Mouse (Mus musculus): ENCODE measurements around the gene Tctex1d4.

The Tctex1d4 gene

GRCm38 (mm10) chr4:117120052-117120444, 6.5 kb upstream of the Tctex1d4 start:
- DNase-seq (ENCODE audit: low spot score) = peak; percentile 17

- peak; percentile 95 for DNase-seq (ENCODE audit: low spot score)
Observed at GRCm38 (mm10) chr4:117120445-117121414, 5.9 kb upstream of the Tctex1d4 start.

GRCm38 (mm10) chr4:117122209-117122608, 4.4 kb upstream of the Tctex1d4 start:
- DNase-seq (ENCODE audit: low spot score) = no peak

GRCm38 (mm10) chr4:117123546-117124217, 2.9 kb upstream of the Tctex1d4 start:
- no peak for DNase-seq (ENCODE audit: low spot score)

- DNase-seq (ENCODE audit: low spot score) = no peak
Observed at GRCm38 (mm10) chr4:117124218-117124517, 2.4 kb upstream of the Tctex1d4 start.

GRCm38 (mm10) chr4:117124518-117125347, 1.9 kb upstream of the Tctex1d4 start:
- DNase-seq (ENCODE audit: low spot score) = no peak

GRCm38 (mm10) chr4:117125348-117125909, 1.2 kb upstream of the Tctex1d4 start, which contains the start of gene Btbd19:
TSS of gene Btbd19 (minus strand) at chr4:117125725.
- peak; percentile 67 for DNase-seq (ENCODE audit: low spot score)

GRCm38 (mm10) chr4:117125910-117126674, 502 bp upstream of the Tctex1d4 start:
- DNase-seq (ENCODE audit: low spot score) = no peak

GRCm38 (mm10) chr4:117127991-117128686, 1.5 kb downstream of the Tctex1d4 start:
- DNase-seq (ENCODE audit: low spot score) = no peak

GRCm38 (mm10) chr4:117130790-117131189, 4.2 kb downstream of the Tctex1d4 start:
- peak; percentile 57 for DNase-seq (ENCODE audit: low spot score)

GRCm38 (mm10) chr4:117131198-117131597, 4.6 kb downstream of the Tctex1d4 start:
- no peak for DNase-seq (ENCODE audit: low spot score)

GRCm38 (mm10) chr4:117131890-117132793, 5.5 kb downstream of the Tctex1d4 start:
- peak; percentile 86 for DNase-seq (ENCODE audit: low spot score)

GRCm38 (mm10) chr4:117132794-117133143, 6.2 kb downstream of the Tctex1d4 start:
- no peak for DNase-seq (ENCODE audit: low spot score)

- no peak for DNase-seq (ENCODE audit: low spot score)
Observed at GRCm38 (mm10) chr4:117133366-117133796, 6.8 kb downstream of the Tctex1d4 start.

GRCm38 (mm10) chr4:117133817-117134600, 7.4 kb downstream of the Tctex1d4 start, which contains the start of gene Plk3:
TSS of gene Plk3 (minus strand) at chr4:117133963.
- peak; percentile 99 for DNase-seq (ENCODE audit: low spot score)

- no peak for DNase-seq (ENCODE audit: low spot score)
Observed at GRCm38 (mm10) chr4:117134601-117134995, 8.0 kb downstream of the Tctex1d4 start.

GRCm38 (mm10) chr4:117136034-117136433, 9.4 kb downstream of the Tctex1d4 start:
- DNase-seq (ENCODE audit: low spot score) = no peak
